ENCODE assay signal across 23 mouse cellular contexts in genomic region chr13:60376705-60377104, GRCm38 (mm10).
DNase-seq lines count a peak whose midpoint lies in the region; ATAC-seq and TF ChIP-seq lines count a peak whose summit lies in the region.
"Had no signal": no experiment of that assay in that cellular context is flagged by ENCODE, and none has a peak within 500 bp of the region (broad histone marks: within the 10 kb centered on the region; RNA-seq: fewer than 3 reads in every experiment).

No protein-coding gene starts in this region.

- H3K4me1 ChIP-seq in lung, embryonic 16.5 days (replicated peaks; ENCODE audit: control insufficient read depth, insufficient read depth, low read length): no peaks in the 10 kb centered on the region
- H3K4me1 ChIP-seq in lung, adult 2 months (ENCODE audit: control insufficient read depth, insufficient read depth, low read length): no peaks in the 10 kb centered on the region
- H3K4me1 ChIP-seq in limb, embryonic 14.5 days (ENCODE audit: control insufficient read depth, insufficient read depth, low read length): peaks cover 10% of the 10 kb centered on the region
- no peaks in the 10 kb centered on the region for H3K4me1 ChIP-seq in forebrain, embryonic 13.5 days
- H3K4me1 ChIP-seq in forebrain, embryonic 10.5 days: no peaks in the 10 kb centered on the region
- no peaks in the 10 kb centered on the region for H3K4me1 ChIP-seq in midbrain, embryonic 11.5 days (ENCODE audit: control insufficient read depth, insufficient read depth, low read length)
- H3K4me1 ChIP-seq: hindbrain, embryonic 10.5 days; hindbrain, embryonic 15.5 days; liver, embryonic 15.5 days; midbrain, embryonic 10.5 days had no signal

- TF ChIP-seq CTCF in lung, adult 2 months (IDR thresholded peaks at IDR 0.05; ENCODE audit: insufficient read depth, low read length): no peak

- H3K4me3 ChIP-seq in lung, embryonic 16.5 days (ENCODE audit: low read length): no peak overlapping the region
- no peak overlapping the region for H3K4me3 ChIP-seq in lung, adult 2 months (replicated peaks; ENCODE audit: extremely low read depth, low read depth, low read length)
- no peak overlapping the region for H3K4me3 ChIP-seq in limb, embryonic 14.5 days (replicated peaks; ENCODE audit: low read length)
- H3K4me3 ChIP-seq in forebrain, embryonic 13.5 days: no peak overlapping the region
- no peak overlapping the region for H3K4me3 ChIP-seq in forebrain, embryonic 10.5 days
- no peak overlapping the region for H3K4me3 ChIP-seq in midbrain, embryonic 11.5 days (ENCODE audit: low read depth, low read length)
- H3K4me3 ChIP-seq: hindbrain, embryonic 10.5 days; hindbrain, embryonic 15.5 days; liver, embryonic 15.5 days; midbrain, embryonic 10.5 days had no signal

- no peaks in the 10 kb centered on the region for H3K36me3 ChIP-seq in lung, embryonic 16.5 days (ENCODE audit: control insufficient read depth, insufficient read depth, low read length)
- no peaks in the 10 kb centered on the region for H3K36me3 ChIP-seq in limb, embryonic 14.5 days (ENCODE audit: control insufficient read depth, insufficient read depth, low read length)
- H3K36me3 ChIP-seq in forebrain, embryonic 13.5 days (ENCODE audit: poor library complexity, severe bottlenecking): no peaks in the 10 kb centered on the region
- no peaks in the 10 kb centered on the region for H3K36me3 ChIP-seq in forebrain, embryonic 10.5 days (replicated peaks)
- no peaks in the 10 kb centered on the region for H3K36me3 ChIP-seq in midbrain, embryonic 11.5 days (ENCODE audit: control insufficient read depth, insufficient read depth, low read length)
- H3K36me3 ChIP-seq: hindbrain, embryonic 10.5 days; hindbrain, embryonic 15.5 days; liver, embryonic 15.5 days; midbrain, embryonic 10.5 days had no signal

- 0 out of 2 replicates have a peak, but pooled peaks cover 2% of the 10 kb centered on the region for H3K9me3 ChIP-seq in lung, embryonic 16.5 days (ENCODE audit: control insufficient read depth, low read length)
- H3K9me3 ChIP-seq in limb, embryonic 14.5 days (ENCODE audit: control insufficient read depth, low read length): no peaks in the 10 kb centered on the region
- no peaks in the 10 kb centered on the region for H3K9me3 ChIP-seq in forebrain, embryonic 13.5 days (replicated peaks)
- H3K9me3 ChIP-seq in forebrain, embryonic 10.5 days: no peaks in the 10 kb centered on the region
- H3K9me3 ChIP-seq in midbrain, embryonic 11.5 days (ENCODE audit: control insufficient read depth, low read length): no peaks in the 10 kb centered on the region
- H3K9me3 ChIP-seq: hindbrain, embryonic 10.5 days; hindbrain, embryonic 15.5 days; liver, embryonic 15.5 days; midbrain, embryonic 10.5 days had no signal

- no peak overlapping the region for H3K27ac ChIP-seq in lung, embryonic 16.5 days (ENCODE audit: low read length)
- peak overlapping the region; percentile 72 for H3K27ac ChIP-seq in limb, embryonic 14.5 days (replicated peaks; ENCODE audit: low read depth, low read length)
- no peak overlapping the region for H3K27ac ChIP-seq in forebrain, embryonic 13.5 days
- no peak overlapping the region for H3K27ac ChIP-seq in forebrain, embryonic 10.5 days
- no peak overlapping the region for H3K27ac ChIP-seq in midbrain, embryonic 11.5 days (ENCODE audit: low read depth, low read length)
- H3K27ac ChIP-seq: hindbrain, embryonic 10.5 days; hindbrain, embryonic 15.5 days; liver, embryonic 15.5 days; midbrain, embryonic 10.5 days had no signal

- ATAC-seq in lung, embryonic 16.5 days (ENCODE audit: low read depth): peak; percentile 51
- ATAC-seq in limb, embryonic 14.5 days (ENCODE audit: low FRiP score, low read depth): peak; percentile 60; the same call in 1 of the 2 replicates
- no peak for ATAC-seq in forebrain, embryonic 13.5 days
- no peak for ATAC-seq in midbrain, embryonic 11.5 days (ENCODE audit: low FRiP score)
- ATAC-seq: CD4-positive, CD25-positive, alpha-beta regulatory T cell, adult 4 months; forebrain, postnatal 0 days; inflammation-experienced regulatory T-cells, adult 6 months; midbrain, embryonic 16.5 days had no signal

- no peak overlapping the region for H3K4me2 ChIP-seq in lung, embryonic 16.5 days (ENCODE audit: low read depth, low read length)
- no peak overlapping the region for H3K4me2 ChIP-seq in limb, embryonic 14.5 days (replicated peaks; ENCODE audit: low read depth, low read length, severe bottlenecking)
- no peak overlapping the region for H3K4me2 ChIP-seq in forebrain, embryonic 13.5 days
- no peak overlapping the region for H3K4me2 ChIP-seq in midbrain, embryonic 11.5 days
- H3K4me2 ChIP-seq: hindbrain, embryonic 15.5 days; liver, embryonic 15.5 days had no signal

- TF ChIP-seq POLR2A in lung, adult 2 months (IDR thresholded peaks at IDR 0.05; ENCODE audit: borderline replicate concordance, extremely low read depth, low read depth, low read length): no peak
- no peak for TF ChIP-seq POLR2A in limb, embryonic 14.5 days (IDR thresholded peaks at IDR 0.05; ENCODE audit: borderline replicate concordance, extremely low read depth, insufficient read depth, insufficient read length)

- H3K9ac ChIP-seq in lung, embryonic 16.5 days (ENCODE audit: low read length): no peak overlapping the region
- no peak overlapping the region for H3K9ac ChIP-seq in limb, embryonic 14.5 days (ENCODE audit: low read depth, low read length, severe bottlenecking)
- H3K9ac ChIP-seq in forebrain, embryonic 13.5 days: no peak overlapping the region
- H3K9ac ChIP-seq in midbrain, embryonic 11.5 days (ENCODE audit: low read length): no peak overlapping the region
- H3K9ac ChIP-seq: forebrain, postnatal 0 days; hindbrain, embryonic 15.5 days; liver, embryonic 15.5 days had no signal

- DNase-seq in kidney, adult 11 months: peak; percentile 11
- DNase-seq in kidney, adult 18-20 months: no peak
- DNase-seq in lung, adult 2 months: no peak
- no peak for DNase-seq in limb, embryonic 14.5 days (ENCODE audit: low spot score)
- no peak for DNase-seq in forebrain, embryonic 10.5 days (ENCODE audit: extremely low spot score, low spot score)
- no peak for DNase-seq in midbrain, embryonic 11.5 days (ENCODE audit: low spot score, missing footprints)
- DNase-seq: adrenal gland, postnatal 14 days; cerebellum, adult 11-12 months; cerebellum, postnatal 14 days; forebrain, postnatal 0 days; heart, postnatal 14 days; kidney, adult 8-10 months; right cerebral cortex, adult 18-20 months; thymus, postnatal 14 days had no signal

- WGBS in lung, embryonic 16.5 days: 41% methylated on average over 2 of the region's 2 CpGs
- 66% methylated on average over 2 of the region's 2 CpGs for WGBS in lung, adult 2 months
- 48% methylated on average over 2 of the region's 2 CpGs for WGBS in limb, embryonic 14.5 days
- 61% methylated on average over 2 of the region's 2 CpGs for WGBS in forebrain, embryonic 13.5 days
- WGBS in forebrain, embryonic 10.5 days: 53% methylated on average over 2 of the region's 2 CpGs
- 58% methylated on average over 2 of the region's 2 CpGs for WGBS in midbrain, embryonic 11.5 days

- no peaks in the 10 kb centered on the region for H3K27me3 ChIP-seq in lung, embryonic 16.5 days (ENCODE audit: control insufficient read depth, insufficient read depth, low read depth, low read length)
- H3K27me3 ChIP-seq in limb, embryonic 14.5 days (ENCODE audit: control insufficient read depth, insufficient read depth, low read length): no peaks in the 10 kb centered on the region
- H3K27me3 ChIP-seq in forebrain, embryonic 13.5 days: no peaks in the 10 kb centered on the region
- no peaks in the 10 kb centered on the region for H3K27me3 ChIP-seq in forebrain, embryonic 10.5 days (ENCODE audit: poor library complexity, severe bottlenecking)
- no peaks in the 10 kb centered on the region for H3K27me3 ChIP-seq in midbrain, embryonic 11.5 days (ENCODE audit: control insufficient read depth, insufficient read depth, low read length)
- H3K27me3 ChIP-seq: hindbrain, embryonic 15.5 days; liver, embryonic 15.5 days had no signal

Comparison
In these comparisons a context has a peak if more than half of its experiments do, and no peak if none do; other contexts are left out.
1. ATAC-seq: peak in lung, embryonic 16.5 days (single experiment) and limb, embryonic 14.5 days (single experiment); none in forebrain, embryonic 13.5 days (single experiment) and midbrain, embryonic 11.5 days (single experiment).